Mouse (Mus musculus): ENCODE data around the gene Fam114a2. TPM values are rescaled to one million over a fixed set of nuclear protein-coding genes. Genes with fewer than 3 reads are reported as not detected.

The Fam114a2 gene
- total and polyA plus RNA-seq, 3 experiments, result 26.1 to 42.4 (median 37.7) TPM

DNA sequence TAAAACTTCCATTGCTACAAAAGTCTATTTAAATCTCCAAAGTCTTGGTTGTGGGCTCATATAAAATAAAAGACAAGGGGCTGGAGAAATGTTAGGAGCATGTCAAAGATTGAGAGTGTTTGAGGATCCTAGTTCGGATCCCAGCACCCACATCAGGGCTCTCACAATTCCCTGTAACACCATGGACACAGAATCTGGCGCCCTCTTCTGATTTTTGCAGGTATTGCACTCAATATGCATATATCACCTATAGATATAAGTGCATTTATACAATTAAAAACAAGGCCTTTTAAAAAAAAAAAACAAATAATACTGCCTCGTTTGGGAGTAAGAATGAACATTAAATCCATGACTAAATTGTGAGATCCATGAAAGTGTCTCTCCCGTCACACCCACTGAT, 49.7 kb downstream of the Fam114a2 start:
- H3K27me3 ChIP-seq (ENCODE audit: control insufficient read depth, insufficient read depth, low read length), result no peaks in the 10 kb centered on the region
- WGBS, result 72% methylated on average over 4 of the region's 4 CpGs
- no peak overlapping the region for H3K4me3 ChIP-seq
- TF ChIP-seq CTCF (IDR thresholded peaks at IDR 0.05) (peak; percentile 55), POLR2A (IDR thresholded peaks at IDR 0.05; ENCODE audit: insufficient read depth, low read depth, low read length) (no peak), EP300 (IDR thresholded peaks at IDR 0.05; ENCODE audit: insufficient read depth, low read depth, low read length) (no peak)
- no peak overlapping the region for H3K9ac ChIP-seq (ENCODE audit: low read depth, low read length)
- intact Hi-C loops (cut with DNase I), result loop anchor here (2.0 to 10.0 kb wide), 3 partner anchors 158 to 1244 kb away; no protein-coding TSS in a partner anchor
- H3K4me1 ChIP-seq (ENCODE audit: control insufficient read depth, insufficient read depth, low read length), result no peaks in the 10 kb centered on the region
- no peaks in the 10 kb centered on the region for H3K36me3 ChIP-seq (ENCODE audit: control insufficient read depth, insufficient read depth, low read length)
- no peaks in the 10 kb centered on the region for H3K79me2 ChIP-seq (replicated peaks; ENCODE audit: control insufficient read depth, insufficient read depth, low read length)
- no peak overlapping the region for H3K27ac ChIP-seq
- no peak for DNase-seq

DNA sequence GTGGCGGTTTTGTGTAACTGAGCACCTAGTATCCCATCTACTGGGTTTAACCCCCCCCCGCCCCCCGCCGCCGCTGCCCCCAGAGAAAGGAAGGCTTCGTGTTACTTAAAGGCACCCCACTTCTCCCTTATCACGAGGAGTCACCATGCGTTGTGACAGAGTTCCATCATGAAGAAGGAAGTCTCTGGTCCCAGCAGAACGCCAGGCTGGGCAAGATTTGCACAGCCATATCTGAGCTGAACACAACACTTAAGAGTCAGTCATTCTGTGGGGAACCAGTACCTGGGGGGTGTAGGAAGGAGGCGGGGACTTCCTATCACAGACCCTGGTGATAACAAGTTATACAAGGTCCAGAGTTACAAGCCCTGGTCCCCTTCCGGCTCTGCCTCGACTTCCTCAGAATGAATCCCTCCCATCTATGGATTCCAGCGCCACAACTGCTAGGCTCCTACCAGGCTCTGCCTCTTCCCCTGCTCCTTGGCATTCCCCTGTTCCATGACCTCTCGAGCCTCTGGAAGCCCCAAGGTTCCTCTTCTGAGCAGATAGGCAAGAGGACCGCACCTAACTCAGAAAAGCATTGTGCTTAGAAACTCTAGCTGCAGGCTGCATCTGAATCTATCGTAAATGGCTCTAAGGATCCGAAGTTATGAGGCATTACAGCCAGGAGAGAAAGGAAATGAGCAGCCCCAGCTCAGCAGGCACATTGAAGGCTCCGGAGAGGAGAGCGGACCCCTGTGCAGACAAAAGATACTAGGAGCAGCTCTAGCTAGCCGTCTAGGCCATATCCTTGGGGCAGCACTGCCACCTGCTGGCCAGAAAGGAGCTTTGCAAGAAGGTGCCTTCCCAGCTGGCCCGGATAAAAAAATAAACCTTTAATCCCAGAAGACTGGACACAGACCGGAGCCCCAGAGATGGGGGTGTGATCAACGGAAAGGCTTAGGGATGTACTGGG, 51.0 kb downstream of the Fam114a2 start:
- no peaks in the 10 kb centered on the region for H3K27me3 ChIP-seq (ENCODE audit: control insufficient read depth, insufficient read depth, low read length)
- peak; percentile 98 for TF ChIP-seq CTCF (IDR thresholded peaks at IDR 0.05)
- TF ChIP-seq EP300 (IDR thresholded peaks at IDR 0.05; ENCODE audit: insufficient read depth, low read depth, low read length), result peak; percentile 66; the same call in 1 of the 2 replicates
- no peak for TF ChIP-seq POLR2A (IDR thresholded peaks at IDR 0.05; ENCODE audit: insufficient read depth, low read depth, low read length)
- H3K79me2 ChIP-seq (replicated peaks; ENCODE audit: control insufficient read depth, insufficient read depth, low read length), result no peaks in the 10 kb centered on the region
- WGBS, result 38% methylated on average over 23 of the region's 23 CpGs
- no peak overlapping the region for H3K4me3 ChIP-seq
- H3K9ac ChIP-seq (ENCODE audit: low read depth, low read length), result no peak overlapping the region
- no peak overlapping the region for H3K27ac ChIP-seq
- intact Hi-C loops (cut with DNase I), result loop anchor here (1.0 to 10.0 kb wide), 5 partner anchors 41 to 1337 kb away; no protein-coding TSS in a partner anchor
- H3K4me1 ChIP-seq (ENCODE audit: control insufficient read depth, insufficient read depth, low read length), result no peaks in the 10 kb centered on the region
- peak; percentile 54 to 76 for DNase-seq
- H3K36me3 ChIP-seq (ENCODE audit: control insufficient read depth, insufficient read depth, low read length), result no peaks in the 10 kb centered on the region

DNA sequence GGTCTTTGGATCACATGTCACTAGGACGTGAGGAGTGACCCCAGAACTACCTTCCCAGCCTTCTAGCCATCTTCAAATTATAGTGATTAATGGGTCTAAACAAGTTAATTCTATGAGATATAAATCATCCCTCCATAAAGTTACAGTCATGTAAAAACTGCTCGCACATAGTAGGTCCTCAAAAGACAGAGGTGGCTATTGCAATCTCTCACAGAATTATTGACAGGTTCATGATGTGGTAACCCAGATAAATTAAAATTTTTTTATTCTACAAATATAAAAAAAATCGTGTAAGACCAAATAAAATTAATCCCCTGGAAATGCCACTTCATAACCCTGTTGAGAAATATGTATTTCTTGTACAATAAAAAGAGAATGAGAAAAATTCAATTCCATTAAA, 52.6 kb downstream of the Fam114a2 start:
- Histone ChIP-seq H3K27me3 (ENCODE audit: control insufficient read depth, insufficient read depth, low read length) (no peaks in the 10 kb centered on the region), H3K36me3 (ENCODE audit: control insufficient read depth, insufficient read depth, low read length) (no peaks in the 10 kb centered on the region), H3K79me2 (replicated peaks; ENCODE audit: control insufficient read depth, insufficient read depth, low read length) (no peaks in the 10 kb centered on the region), H3K9ac (ENCODE audit: low read depth, low read length) (no peak overlapping the region), H3K4me1 (ENCODE audit: control insufficient read depth, insufficient read depth, low read length) (no peaks in the 10 kb centered on the region), H3K27ac (no peak overlapping the region), H3K4me3 (no peak overlapping the region)
- intact Hi-C loops (cut with DNase I), result loop anchor here (2.0 to 10.0 kb wide), 3 partner anchors 441 to 1335 kb away; no protein-coding TSS in a partner anchor
- WGBS, result 66% methylated on average over 3 of the region's 3 CpGs
- DNase-seq, result no peak
- TF ChIP-seq EP300 (IDR thresholded peaks at IDR 0.05; ENCODE audit: insufficient read depth, low read depth, low read length) (no peak), POLR2A (IDR thresholded peaks at IDR 0.05; ENCODE audit: insufficient read depth, low read depth, low read length) (no peak), CTCF (IDR thresholded peaks at IDR 0.05) (no peak)

DNA sequence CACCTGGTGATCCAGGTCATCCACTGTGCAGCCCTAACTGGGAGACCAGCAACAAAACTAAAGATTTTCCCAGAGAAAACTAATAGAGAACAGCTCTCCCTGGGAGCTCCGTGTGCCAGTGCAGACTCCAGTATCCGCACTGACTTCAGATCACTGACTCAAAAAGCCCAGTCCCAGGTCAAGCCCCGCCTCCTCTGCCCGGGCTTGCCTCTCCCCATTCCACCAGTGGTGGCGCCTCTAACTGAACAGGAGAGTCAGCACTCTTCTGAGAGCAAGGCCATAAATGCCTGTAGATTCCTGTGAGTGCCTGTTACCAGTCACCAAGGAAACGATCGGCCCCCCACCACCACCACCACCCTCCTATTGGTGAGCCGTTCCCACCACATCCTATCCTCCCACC, 53.4 kb downstream of the Fam114a2 start:
- DNase-seq, result no peak
- no peak overlapping the region for H3K27ac ChIP-seq
- H3K4me3 ChIP-seq, result no peak overlapping the region
- 58% methylated on average over 8 of the region's 8 CpGs for WGBS
- H3K4me1 ChIP-seq (ENCODE audit: control insufficient read depth, insufficient read depth, low read length), result no peaks in the 10 kb centered on the region
- TF ChIP-seq CTCF (IDR thresholded peaks at IDR 0.05) (0 out of 2 replicates have a peak, but pooled peaks have one; percentile 7), POLR2A (IDR thresholded peaks at IDR 0.05; ENCODE audit: insufficient read depth, low read depth, low read length) (no peak)
- H3K9ac ChIP-seq (ENCODE audit: low read depth, low read length), result no peak overlapping the region
- no peaks in the 10 kb centered on the region for H3K36me3 ChIP-seq (ENCODE audit: control insufficient read depth, insufficient read depth, low read length)
- intact Hi-C loops (cut with DNase I), result loop anchor here (10.0 kb wide), 2 partner anchors 440 to 1240 kb away; no protein-coding TSS in a partner anchor
- no peaks in the 10 kb centered on the region for H3K27me3 ChIP-seq (ENCODE audit: control insufficient read depth, insufficient read depth, low read length)
- H3K79me2 ChIP-seq (replicated peaks; ENCODE audit: control insufficient read depth, insufficient read depth, low read length), result no peaks in the 10 kb centered on the region

DNA sequence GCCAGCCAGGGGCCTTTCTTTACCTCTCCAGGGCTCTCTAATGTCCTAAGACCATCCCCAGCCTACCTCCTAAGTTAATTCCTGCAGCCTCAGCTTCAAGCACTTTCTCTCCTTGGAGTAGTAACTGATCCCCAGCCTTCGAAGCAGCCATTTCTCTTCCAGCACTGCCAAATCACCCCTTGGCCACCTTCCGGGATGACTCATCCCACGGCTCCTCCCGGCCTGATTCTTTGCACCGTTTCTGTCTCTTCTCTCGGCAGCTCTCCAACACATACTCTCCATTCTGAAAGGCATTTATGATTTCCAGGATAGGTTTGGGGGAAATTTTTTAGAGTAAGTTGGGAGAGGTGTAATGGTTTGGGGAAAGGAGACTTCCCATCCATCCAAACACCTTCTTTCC, 58.7 kb downstream of the Fam114a2 start:
- no peak overlapping the region for H3K9ac ChIP-seq (ENCODE audit: low read depth, low read length)
- TF ChIP-seq CTCF (IDR thresholded peaks at IDR 0.05) (no peak), POLR2A (IDR thresholded peaks at IDR 0.05; ENCODE audit: insufficient read depth, low read depth, low read length) (no peak), EP300 (IDR thresholded peaks at IDR 0.05; ENCODE audit: insufficient read depth, low read depth, low read length) (no peak)
- DNase-seq, result no peak
- no peak overlapping the region for H3K27ac ChIP-seq
- 0 out of 2 replicates have a peak, but pooled peaks cover under 1% of the 10 kb centered on the region for H3K4me1 ChIP-seq (ENCODE audit: control insufficient read depth, insufficient read depth, low read length)
- H3K27me3 ChIP-seq (ENCODE audit: control insufficient read depth, insufficient read depth, low read length), result no peaks in the 10 kb centered on the region
- H3K4me3 ChIP-seq, result no peak overlapping the region
- H3K36me3 ChIP-seq (ENCODE audit: control insufficient read depth, insufficient read depth, low read length), result no peaks in the 10 kb centered on the region
- 23% methylated on average over 6 of the region's 6 CpGs for WGBS
- intact Hi-C loops (cut with DNase I), result loop anchor here (10.0 kb wide), 2 partner anchors 435 to 1235 kb away; no protein-coding TSS in a partner anchor
- H3K79me2 ChIP-seq (replicated peaks; ENCODE audit: control insufficient read depth, insufficient read depth, low read length), result no peaks in the 10 kb centered on the region

DNA sequence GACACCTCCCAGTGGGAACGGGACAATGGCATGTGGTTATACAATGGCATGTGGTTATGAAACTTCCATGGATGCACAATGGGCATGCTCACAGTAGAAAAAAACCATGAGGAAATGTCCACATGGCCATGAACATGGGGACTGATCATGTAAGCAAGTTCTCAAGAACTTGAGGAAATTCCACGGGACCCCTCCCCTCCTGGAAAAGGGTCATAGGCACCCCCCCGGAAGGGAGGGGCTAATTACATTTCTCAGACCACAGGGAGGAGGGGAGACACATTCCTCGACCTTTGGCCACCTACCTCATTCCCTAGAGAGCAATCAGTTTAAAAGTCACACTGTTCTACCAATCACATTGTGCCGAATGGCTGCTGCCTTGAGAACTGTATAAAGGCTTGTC, 64.0 kb downstream of the Fam114a2 start:
- Histone ChIP-seq H3K4me1 (ENCODE audit: control insufficient read depth, insufficient read depth, low read length) (0 out of 2 replicates have a peak, but pooled peaks cover 1% of the 10 kb centered on the region), H3K79me2 (replicated peaks; ENCODE audit: control insufficient read depth, insufficient read depth, low read length) (no peaks in the 10 kb centered on the region), H3K27me3 (ENCODE audit: control insufficient read depth, insufficient read depth, low read length) (no peaks in the 10 kb centered on the region), H3K27ac (peak overlapping the region; percentile 58), H3K36me3 (ENCODE audit: control insufficient read depth, insufficient read depth, low read length) (no peaks in the 10 kb centered on the region), H3K9ac (ENCODE audit: low read depth, low read length) (no peak overlapping the region), H3K4me3 (no peak overlapping the region)
- DNase-seq, result no peak
- TF ChIP-seq EP300 (IDR thresholded peaks at IDR 0.05; ENCODE audit: insufficient read depth, low read depth, low read length) (no peak), CTCF (IDR thresholded peaks at IDR 0.05) (no peak), POLR2A (IDR thresholded peaks at IDR 0.05; ENCODE audit: insufficient read depth, low read depth, low read length) (no peak)
- 41% methylated on average over 5 of the region's 5 CpGs for WGBS
- intact Hi-C loops (cut with DNase I), result no loop called here

Measured in heart, adult 2 months (tissue).